Mouse (Mus musculus) adrenal gland, postnatal 14 days (tissue): ENCODE data around the gene Cul9. TPM values are rescaled to one million over a fixed set of nuclear protein-coding genes. Genes with fewer than 3 reads are reported as not detected.
"Not testable (repeated sequence)": the region's sequence is repeated elsewhere in the genome, so short reads cannot be mapped to it uniquely, and the experiment has no call there.

Experiments
- DNase-seq: peaks from one replicate; pipeline ENCODE4 v3.0.0; 2021; ENCODE audit warnings: mixed read lengths
- long read RNA-seq, 2 experiments: library from polyadenylated mRNA; stranded (forward); transcript quantifications; one replicate each; pipeline ENCODE4 v2.0.0; 2021
- total RNA-seq: library from RNA; stranded (reverse); gene quantifications from 2 replicates; pipeline ENCODE4 v1.2.3, GENCODE M21; 2021

The Cul9 gene
- 17.1 and 20.7 TPM in 2 replicates for total RNA-seq
- long read RNA-seq, experiment 1, partial matches to known transcripts: 7 of 11 reads
- long read RNA-seq, experiment 1, other reads (novel, unspliced or antisense): 4 of 11 reads
- long read RNA-seq, experiment 2, partial matches to known transcripts: 9 of 17 reads
- long read RNA-seq, experiment 2, other reads (novel, unspliced or antisense): 8 of 17 reads

- DNase-seq: peak; percentile 93
Measured at GRCm38 (mm10) chr17:46545813-46546564, at the start of gene Cul9. Gene Cul9 (minus strand): TSS chr17:46546388.

GRCm38 (mm10) chr17:46595336-46595735 is 49.1 kb upstream of the Cul9 start:
- no peak for DNase-seq

- no peak for DNase-seq
Measured at GRCm38 (mm10) chr17:46594606-46595005, 48.4 kb upstream of the Cul9 start.

GRCm38 (mm10) chr17:46593124-46593523 is 46.9 kb upstream of the Cul9 start:
- DNase-seq: no peak

- DNase-seq: no peak
Measured at GRCm38 (mm10) chr17:46591406-46591805, 45.2 kb upstream of the Cul9 start.

DNA sequence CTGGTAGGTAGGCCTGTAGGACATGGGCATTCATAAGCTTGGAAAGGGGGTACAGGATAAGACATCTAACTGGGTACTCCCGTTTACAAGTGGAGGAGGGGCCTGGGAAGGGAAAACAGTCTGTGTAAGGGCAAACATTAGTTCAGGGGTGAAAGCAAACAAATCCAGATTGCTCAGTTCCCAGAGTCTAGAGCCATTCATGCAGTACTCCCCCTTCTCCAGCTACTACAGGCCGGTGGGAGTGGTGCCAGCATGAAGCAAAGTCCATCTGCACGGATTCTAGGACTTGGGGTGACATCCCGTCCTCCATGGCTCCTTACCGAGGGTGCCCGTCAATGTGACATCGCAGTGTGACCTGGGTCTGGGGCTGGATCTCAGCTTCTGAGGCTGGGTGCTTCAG is 44.3 kb upstream of the Cul9 start:
- no peak for DNase-seq

GRCm38 (mm10) chr17:46589635-46590314 is 43.6 kb upstream of the Cul9 start:
- no peak for DNase-seq

DNA sequence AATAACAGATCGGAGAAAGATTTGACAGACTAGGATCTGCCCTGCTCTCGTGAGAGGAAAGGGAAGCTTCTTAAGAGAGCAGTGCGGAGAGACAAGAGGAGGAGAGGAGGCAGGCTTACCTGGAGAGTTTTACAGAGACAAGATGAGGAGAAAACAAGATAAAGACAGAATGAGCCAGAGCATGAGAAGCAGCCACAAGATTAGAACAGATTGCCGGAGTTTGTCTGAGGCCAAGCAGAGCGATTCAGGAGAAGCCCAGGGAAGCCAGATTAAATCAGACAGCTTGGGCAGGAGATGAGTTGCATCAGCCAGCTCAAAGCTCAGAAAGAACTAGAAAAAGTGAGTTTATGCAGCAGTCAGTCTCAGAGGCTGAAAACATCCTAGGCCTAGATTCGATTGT is 42.7 kb upstream of the Cul9 start:
- DNase-seq: no peak

- no peak for DNase-seq
Measured at GRCm38 (mm10) chr17:46588173-46588572, 42.0 kb upstream of the Cul9 start.

DNA sequence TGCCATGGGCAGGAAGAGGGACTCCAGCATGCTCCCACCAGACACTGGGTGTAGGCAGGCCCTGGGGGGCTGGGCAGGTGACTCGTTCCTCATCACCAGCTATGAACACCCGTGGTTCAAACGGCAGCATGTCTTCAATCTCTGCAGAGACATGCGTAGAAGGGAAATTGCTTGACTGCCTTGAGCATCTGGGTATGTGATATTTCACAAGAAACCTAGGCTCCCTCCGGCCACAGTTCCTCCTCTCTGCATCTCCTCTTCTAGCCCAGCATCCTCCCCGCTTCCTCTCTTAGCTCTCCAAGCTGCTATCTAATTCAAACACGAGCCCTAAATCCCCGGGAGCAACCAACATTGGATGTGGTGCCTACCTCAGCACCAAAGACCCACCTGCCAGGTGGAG is 40.1 kb upstream of the Cul9 start:
- DNase-seq: no peak

- no peak for DNase-seq
Measured at GRCm38 (mm10) chr17:46578650-46579049, 32.5 kb upstream of the Cul9 start.

DNA sequence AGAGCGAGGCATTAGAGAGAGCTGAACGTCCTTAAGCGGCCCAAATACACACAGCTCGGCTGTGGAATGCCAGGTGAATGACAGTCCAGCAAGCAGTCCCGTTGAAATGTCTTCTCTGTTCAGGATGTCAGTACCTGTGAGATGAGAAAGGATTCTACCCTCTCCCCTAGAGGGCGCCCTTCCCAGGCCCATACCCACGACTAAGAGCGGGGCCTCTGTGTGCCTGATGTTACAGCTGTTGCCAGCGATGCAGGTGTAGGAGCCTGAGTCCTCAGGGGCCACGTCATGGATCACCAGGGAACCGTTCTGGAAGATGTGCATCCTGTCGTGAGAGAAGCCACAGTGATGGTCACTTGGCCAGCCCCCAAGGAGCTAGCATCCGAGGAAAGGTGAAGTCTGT is 29.9 kb upstream of the Cul9 start:
- DNase-seq: peak; percentile 43

DNA sequence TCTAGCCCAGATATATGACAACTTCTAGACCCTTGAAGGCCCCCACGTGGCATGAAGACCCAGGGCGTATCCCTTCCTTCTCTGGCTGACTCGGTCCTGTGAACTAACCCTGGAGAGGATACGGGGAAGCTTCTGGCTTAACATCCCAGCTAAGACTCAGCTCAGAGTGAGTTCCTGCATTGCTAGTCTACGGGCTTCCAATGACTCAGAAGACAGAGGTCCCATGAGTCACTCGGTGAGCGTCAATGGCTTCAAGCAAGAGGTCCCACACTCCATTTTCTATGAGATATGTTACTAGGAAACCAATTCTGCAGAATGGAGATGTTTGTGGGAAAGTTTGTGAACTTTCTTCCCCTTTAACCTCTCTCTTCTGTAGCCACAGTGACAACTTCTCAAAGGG is 28.3 kb upstream of the Cul9 start:
- DNase-seq: no peak

GRCm38 (mm10) chr17:46571005-46571404 is 24.8 kb upstream of the Cul9 start:
- peak; percentile 54 for DNase-seq

- no peak for DNase-seq
Measured at GRCm38 (mm10) chr17:46559146-46559545, 13.0 kb upstream of the Cul9 start.

- DNase-seq: no peak
Measured at GRCm38 (mm10) chr17:46558151-46558550, 12.0 kb upstream of the Cul9 start.

DNA sequence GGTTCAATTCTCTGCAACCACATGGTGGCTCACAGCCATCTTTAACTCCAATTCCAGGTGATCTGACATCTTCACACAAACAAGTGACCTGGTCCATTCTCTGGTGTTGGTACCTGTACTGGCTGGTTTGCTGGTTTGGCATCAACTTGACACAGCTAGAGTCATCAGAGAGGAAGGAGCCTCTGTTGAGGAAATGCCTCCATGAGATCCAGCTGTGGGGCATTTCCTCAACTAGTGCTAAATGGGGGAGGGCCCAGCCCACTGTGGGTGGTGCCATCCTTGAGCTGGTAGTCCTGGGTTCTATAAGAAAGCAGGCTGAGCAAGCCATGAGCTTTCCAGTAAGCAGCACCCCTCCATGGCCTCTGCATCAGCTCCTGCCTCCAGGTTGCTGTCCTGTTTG is 11.1 kb upstream of the Cul9 start:
- DNase-seq: not testable (repeated sequence)

DNA sequence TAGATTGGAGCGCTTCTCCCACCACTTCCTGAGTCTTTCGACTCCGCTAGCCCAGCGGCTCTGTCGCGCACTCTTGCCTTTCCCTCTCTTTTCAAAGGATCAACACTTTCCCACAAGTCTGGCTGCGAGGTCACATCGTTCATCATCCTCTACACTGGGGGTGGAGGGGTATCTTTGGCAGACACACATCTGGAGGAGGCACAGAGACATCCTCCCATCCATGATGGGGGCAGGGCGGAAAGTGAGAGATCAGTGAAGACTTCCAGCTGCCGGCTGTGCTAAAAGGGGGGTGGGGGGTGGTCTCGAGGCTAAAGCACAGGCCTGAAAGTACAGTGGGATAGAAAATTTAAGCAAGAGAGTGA is 10.4 kb upstream of the Cul9 start:
- peak; percentile 57 for DNase-seq

DNA sequence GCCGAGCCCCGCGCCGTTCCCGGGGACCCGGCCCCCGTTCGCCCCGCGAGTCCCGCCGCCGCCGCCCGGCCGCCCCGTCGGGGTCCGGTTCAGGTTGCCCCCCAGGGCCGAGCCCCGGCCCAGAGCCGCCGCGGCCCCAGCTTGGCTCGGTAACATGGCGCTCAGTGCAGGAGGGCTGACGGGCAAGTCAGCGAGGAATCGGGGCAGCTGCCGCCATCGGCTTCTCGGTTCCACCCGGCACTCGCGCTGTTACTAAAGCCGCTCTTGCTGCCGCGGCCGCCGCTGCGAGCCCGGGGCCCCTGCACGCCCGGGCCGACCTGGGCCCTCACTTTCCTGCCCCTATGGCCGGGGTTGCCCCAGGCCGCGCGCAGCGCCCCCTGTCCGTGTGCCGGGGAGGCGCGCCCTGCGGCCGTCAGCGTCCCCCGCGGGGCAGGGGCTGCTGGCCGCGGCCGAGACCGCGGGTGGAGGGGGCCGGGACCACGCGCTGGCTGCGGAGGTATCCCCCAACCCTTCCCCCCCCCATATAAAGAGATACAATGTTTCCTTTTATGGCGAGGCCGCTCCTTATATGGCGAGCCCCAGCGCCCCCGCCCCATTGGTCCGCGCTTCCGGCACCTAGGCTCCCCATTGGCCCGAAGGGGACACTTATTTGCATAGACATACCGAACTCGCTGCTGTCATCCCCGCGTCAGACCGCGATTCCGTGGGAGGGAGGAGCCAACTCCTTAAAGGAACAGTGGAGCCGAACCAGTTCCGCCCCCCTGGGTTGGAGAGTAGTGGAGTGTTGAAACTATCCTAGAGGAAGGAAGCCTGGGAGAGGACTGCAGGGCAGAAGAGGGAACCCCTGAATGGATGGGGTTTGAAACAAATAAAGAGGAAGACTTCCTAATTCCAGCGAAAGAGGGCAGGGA is 9.7 kb upstream of the Cul9 start, which contains the start of gene Srf:
Gene Srf (minus strand): TSS at position 503 of the 911 bp plus-strand sequence.
- DNase-seq: peak; percentile 97

GRCm38 (mm10) chr17:46554977-46555672 is 8.9 kb upstream of the Cul9 start:
- DNase-seq: peak; percentile 71

- DNase-seq: peak; percentile 45
Measured at GRCm38 (mm10) chr17:46554646-46554976, 8.4 kb upstream of the Cul9 start.

GRCm38 (mm10) chr17:46553926-46554325 is 7.7 kb upstream of the Cul9 start:
- DNase-seq: no peak
